In genomic region chr6:121635076-121635475, GRCm38 (mm10) we compare ENCODE assay signal across 8 mouse cellular contexts. TPM values are rescaled to one million over a fixed set of nuclear protein-coding genes. Genes with fewer than 3 reads are reported as not detected.
DNase-seq lines count a peak whose midpoint lies in the region; ATAC-seq and TF ChIP-seq lines count a peak whose summit lies in the region.

TSS of gene A2m (plus strand) at chr6:121635376.

- H3K4me2 ChIP-seq in lung, postnatal 0 days (replicated peaks; ENCODE audit: low read depth, low read length), result peak within 1 kb of the TSS; percentile 27
- peak within 1 kb of the TSS; percentile 25; the same call in 1 of the 2 replicates for H3K4me2 ChIP-seq in limb, embryonic 15.5 days
- peak within 1 kb of the TSS; percentile 28; the same call in 1 of the 2 replicates for H3K4me2 ChIP-seq in stomach, embryonic 16.5 days (ENCODE audit: low read depth, low read length)

- TF ChIP-seq EP300 in lung, postnatal 0 days (IDR thresholded peaks at IDR 0.05), result no peak

- no peak for ATAC-seq in lung, postnatal 0 days
- ATAC-seq in limb, embryonic 15.5 days (ENCODE audit: insufficient number of reproducible peaks, low FRiP score, low TSS enrichment, low read depth), result no peak
- ATAC-seq in stomach, embryonic 16.5 days (ENCODE audit: insufficient read depth, low FRiP score), result no peak

- TF ChIP-seq CTCF in cerebellum, adult 2 months (IDR thresholded peaks at IDR 0.05; ENCODE audit: borderline replicate concordance, insufficient read depth, low read depth, low read length), result no peak
- no peak for TF ChIP-seq CTCF in lung, postnatal 0 days (IDR thresholded peaks at IDR 0.05)
- no peak for TF ChIP-seq CTCF in thymus, adult 2 months (IDR thresholded peaks at IDR 0.05; ENCODE audit: borderline replicate concordance, control insufficient read depth, extremely low read depth, insufficient read depth, low read length, poor library complexity)

- no peak within 1 kb of the TSS for H3K4me3 ChIP-seq in cerebellum, adult 2 months (replicated peaks; ENCODE audit: insufficient read depth, low read depth, low read length)
- H3K4me3 ChIP-seq in lung, postnatal 0 days (ENCODE audit: low read depth, low read length), result no peak within 1 kb of the TSS
- no peak within 1 kb of the TSS for H3K4me3 ChIP-seq in limb, embryonic 15.5 days
- no peak within 1 kb of the TSS for H3K4me3 ChIP-seq in stomach, embryonic 16.5 days (replicated peaks; ENCODE audit: low read length)
- no peak within 1 kb of the TSS for H3K4me3 ChIP-seq in thymus, adult 2 months (ENCODE audit: control insufficient read depth, insufficient read depth, low read length)

- no peaks in the 10 kb centered on the region for H3K36me3 ChIP-seq in lung, postnatal 0 days (ENCODE audit: insufficient read depth, low read length)
- H3K36me3 ChIP-seq in limb, embryonic 15.5 days, result no peaks in the 10 kb centered on the region
- H3K36me3 ChIP-seq in stomach, embryonic 16.5 days (ENCODE audit: control insufficient read depth, insufficient read depth, low read length), result no peaks in the 10 kb centered on the region
- H3K36me3 ChIP-seq in thymus, adult 2 months (ENCODE audit: control insufficient read depth, insufficient read depth, low read length), result no peaks in the 10 kb centered on the region

- H3K27me3 ChIP-seq in cerebellum, adult 2 months (ENCODE audit: control insufficient read depth, insufficient read depth, low read length), result no peaks in the 10 kb centered on the region
- no peaks in the 10 kb centered on the region for H3K27me3 ChIP-seq in lung, postnatal 0 days (replicated peaks; ENCODE audit: insufficient read depth, low read length)
- no peaks in the 10 kb centered on the region for H3K27me3 ChIP-seq in limb, embryonic 15.5 days
- H3K27me3 ChIP-seq in stomach, embryonic 16.5 days (ENCODE audit: control insufficient read depth, insufficient read depth, low read length), result no peaks in the 10 kb centered on the region
- no peaks in the 10 kb centered on the region for H3K27me3 ChIP-seq in thymus, adult 2 months (ENCODE audit: control insufficient read depth, insufficient read depth, low read length)

- H3K4me1 ChIP-seq in cerebellum, adult 2 months (ENCODE audit: control insufficient read depth, insufficient read depth, low read length), result no peaks in the 10 kb centered on the region
- no peaks in the 10 kb centered on the region for H3K4me1 ChIP-seq in lung, postnatal 0 days (ENCODE audit: insufficient read depth, low read depth, low read length)
- peaks cover 5% of the 10 kb centered on the region; the same call in 1 of the 2 replicates for H3K4me1 ChIP-seq in limb, embryonic 15.5 days
- no peaks in the 10 kb centered on the region for H3K4me1 ChIP-seq in stomach, embryonic 16.5 days (ENCODE audit: control insufficient read depth, insufficient read depth, low read length)
- no peaks in the 10 kb centered on the region for H3K4me1 ChIP-seq in thymus, adult 2 months (replicated peaks; ENCODE audit: control insufficient read depth, insufficient read depth, low read length)

- DNase-seq in cerebellum, adult 2 months, result no peak
- no peak for DNase-seq in cerebellum, postnatal 4 days (ENCODE audit: low spot score in 2 of 2)
- no peak for DNase-seq in lung, postnatal 0 days (ENCODE audit: low spot score)
- no peak for DNase-seq in lung, postnatal 36 days
- DNase-seq in thymus, adult 2 months, result no peak
- DNase-seq in left cerebral cortex, adult 18-20 months (ENCODE audit: low spot score in 2 of 2), result no peak

- H3K9ac ChIP-seq in lung, postnatal 0 days (replicated peaks; ENCODE audit: low read depth), result no peak within 1 kb of the TSS
- H3K9ac ChIP-seq in limb, embryonic 15.5 days, result no peak within 1 kb of the TSS
- H3K9ac ChIP-seq in stomach, embryonic 16.5 days (ENCODE audit: low read length), result no peak within 1 kb of the TSS

- no peak within 1 kb of the TSS for H3K27ac ChIP-seq in cerebellum, adult 2 months (ENCODE audit: insufficient read depth, low read length)
- H3K27ac ChIP-seq in lung, postnatal 0 days (ENCODE audit: low read length), result no peak within 1 kb of the TSS
- no peak within 1 kb of the TSS for H3K27ac ChIP-seq in limb, embryonic 15.5 days
- no peak within 1 kb of the TSS for H3K27ac ChIP-seq in stomach, embryonic 16.5 days (ENCODE audit: low read length)
- H3K27ac ChIP-seq in thymus, adult 2 months (ENCODE audit: control insufficient read depth, insufficient read depth, low read length), result no peak within 1 kb of the TSS

- H3K9me3 ChIP-seq in lung, postnatal 0 days (ENCODE audit: low read length), result no peaks in the 10 kb centered on the region
- no peaks in the 10 kb centered on the region for H3K9me3 ChIP-seq in limb, embryonic 15.5 days
- H3K9me3 ChIP-seq in stomach, embryonic 16.5 days (replicated peaks; ENCODE audit: control insufficient read depth, low read length), result no peaks in the 10 kb centered on the region

- no peak for TF ChIP-seq POLR2A in cerebellum, adult 2 months (IDR thresholded peaks at IDR 0.05; ENCODE audit: borderline replicate concordance, insufficient read depth, low read length)
- no peak for TF ChIP-seq POLR2A in thymus, adult 2 months (IDR thresholded peaks at IDR 0.05; ENCODE audit: control insufficient read depth, extremely low read depth, insufficient read depth, low read length, poor library complexity)

- 95% methylated on average over 8 of the region's 8 CpGs for WGBS in cerebellum, adult 2 months
- WGBS in lung, postnatal 0 days, result 83% methylated on average over 8 of the region's 8 CpGs
- 80% methylated on average over 8 of the region's 8 CpGs for WGBS in limb, embryonic 15.5 days
- 83% methylated on average over 8 of the region's 8 CpGs for WGBS in stomach, embryonic 16.5 days
- 93% methylated on average over 8 of the region's 8 CpGs for WGBS in thymus, adult 2 months

RNA-seq across cellular contexts. Expression of gene A2m, which starts in this region (rescaled TPM):
- polyA plus RNA-seq in cerebellum, adult 2 months (2012; rRNA removed), result 17.8 and 25.0 TPM in 2 replicates
- polyA plus RNA-seq in lung, postnatal 0 days (2015; fragmentation: Nextera tagmentation; extraction: Ambion mirVana), result 2.1 TPM in 2 replicates
- 1.5 and 2.6 TPM in 2 replicates for polyA plus RNA-seq in limb, embryonic 15.5 days (2015; fragmentation: Nextera tagmentation; extraction: Ambion mirVana)
- polyA plus RNA-seq in stomach, embryonic 16.5 days (2015; fragmentation: Nextera tagmentation; extraction: Ambion mirVana), result 2.9 and 3.7 TPM in 2 replicates
- 0.13 and 0.19 TPM in 2 replicates for polyA plus RNA-seq in thymus, adult 2 months (2012; rRNA removed)
- 1 to 10 TPM; 1.1 to 2.1 TPM for total RNA-seq in left cerebral cortex, adult 18-20 months (2021)
